Comparison of ENCODE assay signal across 8 mouse cellular contexts in the genomic region with DNA sequence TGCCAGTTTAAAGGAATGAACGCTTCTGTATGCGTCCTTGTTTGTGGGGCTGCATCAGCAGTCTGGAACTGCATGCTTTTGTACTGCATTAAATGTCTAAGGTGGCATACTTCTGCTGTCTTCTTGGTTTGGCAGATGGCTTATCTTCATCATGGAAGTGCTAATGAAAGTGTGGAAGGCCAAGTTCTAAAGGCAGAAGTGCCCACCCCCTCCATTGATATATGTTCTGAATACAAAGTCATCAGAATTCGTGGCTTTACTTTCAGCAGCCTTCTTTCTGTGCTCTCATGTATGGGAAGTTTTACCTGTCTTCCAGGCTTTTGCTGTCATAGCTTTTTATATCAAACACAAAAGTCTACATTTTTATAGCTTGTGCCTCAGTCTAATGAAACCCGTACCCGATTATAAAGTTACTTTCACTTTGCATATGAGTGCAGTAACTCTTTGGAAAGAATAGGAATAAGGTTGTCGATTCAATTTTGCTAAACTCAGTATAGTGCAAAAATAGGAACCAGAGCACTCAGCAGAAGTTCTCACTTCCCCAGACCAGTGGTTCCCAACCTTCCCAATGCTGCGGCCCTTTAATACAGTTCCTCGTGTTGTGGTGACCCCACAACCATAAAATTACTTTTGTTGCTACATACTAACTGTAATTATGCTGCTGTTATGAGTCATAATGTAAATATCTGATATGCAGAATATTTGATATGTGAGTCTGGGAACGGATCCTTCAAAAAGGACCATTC. TPM values are rescaled to one million over a fixed set of nuclear protein-coding genes. Genes with fewer than 3 reads are reported as not detected.
DNase-seq lines count a peak whose midpoint lies in the region; ATAC-seq and TF ChIP-seq lines count a peak whose summit lies in the region.

No protein-coding gene starts in this region.

- H3K27me3 ChIP-seq in forebrain, embryonic 15.5 days = no peaks in the 10 kb centered on the region
- no peaks in the 10 kb centered on the region for H3K27me3 ChIP-seq in forebrain, embryonic 11.5 days (ENCODE audit: control insufficient read depth, insufficient read depth, low read length)
- H3K27me3 ChIP-seq in liver, embryonic 14.5 days (ENCODE audit: control insufficient read depth, insufficient read depth, low read length) = no peaks in the 10 kb centered on the region

- H3K9me3 ChIP-seq in forebrain, embryonic 15.5 days = no peaks in the 10 kb centered on the region
- H3K9me3 ChIP-seq in forebrain, embryonic 11.5 days (ENCODE audit: control insufficient read depth, low read length) = no peaks in the 10 kb centered on the region
- no peaks in the 10 kb centered on the region for H3K9me3 ChIP-seq in liver, embryonic 14.5 days (ENCODE audit: control insufficient read depth, low read length)

- TF ChIP-seq CTCF in liver, embryonic 14.5 days (IDR thresholded peaks at IDR 0.05; ENCODE audit: low read depth) = no peak

- H3K4me1 ChIP-seq in forebrain, embryonic 15.5 days = peaks cover 23% of the 10 kb centered on the region
- H3K4me1 ChIP-seq in forebrain, embryonic 11.5 days (replicated peaks; ENCODE audit: control insufficient read depth, insufficient read depth, low read length) = no peaks in the 10 kb centered on the region
- H3K4me1 ChIP-seq in liver, embryonic 14.5 days (replicated peaks; ENCODE audit: control insufficient read depth in 2 of 2, insufficient read depth in 2 of 2, low read length in 1 of 2) = peaks cover 38 to 45% of the 10 kb centered on the region in 2 experiments

- DNase-seq in forebrain, embryonic 11.5 days (ENCODE audit: low spot score) = no peak
- peak; percentile 14 for DNase-seq in thymus, postnatal 0 days (ENCODE audit: low spot score)
- DNase-seq in thymus, postnatal 4 days = no peak
- DNase-seq in liver, embryonic 14.5 days (ENCODE audit: low read depth in 3 of 3, low spot score in 3 of 3) = no peak
- DNase-seq in thymus, adult 18-20 months = no peak

- no peak overlapping the region for H3K27ac ChIP-seq in forebrain, embryonic 15.5 days (replicated peaks)
- H3K27ac ChIP-seq in forebrain, embryonic 11.5 days (ENCODE audit: low read depth, low read length) = no peak overlapping the region
- H3K27ac ChIP-seq in liver, embryonic 14.5 days = peak overlapping the region; percentile 95

- 72% methylated on average over 9 of the region's 9 CpGs for WGBS in forebrain, embryonic 15.5 days
- WGBS in forebrain, embryonic 11.5 days = 83% methylated on average over 9 of the region's 9 CpGs
- WGBS in liver, embryonic 14.5 days (ENCODE audit: insufficient replicate concordance) = 17% methylated on average over 9 of the region's 9 CpGs

- peaks cover 4% of the 10 kb centered on the region; the same call in 1 of the 2 replicates for H3K36me3 ChIP-seq in forebrain, embryonic 15.5 days
- no peaks in the 10 kb centered on the region for H3K36me3 ChIP-seq in forebrain, embryonic 11.5 days (ENCODE audit: control insufficient read depth, insufficient read depth, low read length)
- H3K36me3 ChIP-seq in liver, embryonic 14.5 days (replicated peaks; ENCODE audit: control insufficient read depth, insufficient read depth, low read depth) = peaks cover 54% of the 10 kb centered on the region

- ATAC-seq in forebrain, embryonic 15.5 days (replicated peaks) = no peak
- ATAC-seq in forebrain, embryonic 11.5 days (replicated peaks; ENCODE audit: low FRiP score) = no peak
- no peak for ATAC-seq in liver, embryonic 14.5 days (ENCODE audit: insufficient read depth)
- ATAC-seq in inflammation-experienced regulatory T-cells, adult 6 months = no peak
- no peak for ATAC-seq in megakaryocyte progenitor cell, adult 5-6 weeks (replicated peaks; ENCODE audit: poor library complexity)

- peak overlapping the region; percentile 65 for H3K4me2 ChIP-seq in forebrain, embryonic 15.5 days (replicated peaks)
- no peak overlapping the region for H3K4me2 ChIP-seq in forebrain, embryonic 11.5 days (ENCODE audit: low read depth, low read length, severe bottlenecking)
- peak overlapping the region; percentile 88 for H3K4me2 ChIP-seq in liver, embryonic 14.5 days (ENCODE audit: low read depth)

- no peak for TF ChIP-seq EP300 in liver, embryonic 14.5 days (IDR thresholded peaks at IDR 0.05; ENCODE audit: low read depth)

- H3K4me3 ChIP-seq in forebrain, embryonic 15.5 days = peak overlapping the region; percentile 99
- no peak overlapping the region for H3K4me3 ChIP-seq in forebrain, embryonic 11.5 days (ENCODE audit: low read depth, low read length)
- peak overlapping the region; percentile 61 to 90 for H3K4me3 ChIP-seq in liver, embryonic 14.5 days (ENCODE audit: insufficient read depth in 1 of 2, low read depth in 2 of 2, low read length in 2 of 2)

- no peak overlapping the region for H3K9ac ChIP-seq in forebrain, embryonic 15.5 days (replicated peaks)
- H3K9ac ChIP-seq in forebrain, embryonic 11.5 days (ENCODE audit: low read length) = no peak overlapping the region
- H3K9ac ChIP-seq in liver, embryonic 14.5 days (replicated peaks) = peak overlapping the region; percentile 99

RNA-seq across cellular contexts. Expression of a gene that starts 58.0 kb away (rescaled TPM):
- 123 and 128 TPM in 2 replicates for polyA plus RNA-seq in forebrain, embryonic 15.5 days (2015; fragmentation: Nextera tagmentation; extraction: Ambion mirVana)
- polyA plus RNA-seq in forebrain, embryonic 11.5 days (2014; fragmentation: Nextera tagmentation; extraction: Ambion mirVana) = 45.4 and 47.6 TPM in 2 replicates
- polyA plus RNA-seq in thymus, postnatal 0 days (2015; fragmentation: Nextera tagmentation; extraction: Ambion mirVana) = 354 and 407 TPM in 2 replicates
- polyA plus RNA-seq in liver, embryonic 14.5 days (2012; rRNA removed) = 54.3 and 82.5 TPM in 2 replicates
- 331 and 345 TPM in 2 replicates for polyA plus RNA-seq in liver, embryonic 14.5 days (2014; fragmentation: Nextera tagmentation; extraction: Ambion mirVana)
- polyA plus RNA-seq in inflammation-experienced regulatory T-cells, adult 6 months (2017; shearing (Covaris generic)) = 100 to 1,000 TPM; 201 to 329 (median 236) TPM
- 435 and 460 TPM in 2 replicates for total RNA-seq in megakaryocyte progenitor cell, adult 5-6 weeks (2015)
- 188 and 213 TPM in 2 replicates for total RNA-seq in megakaryocyte progenitor cell, adult 5-6 weeks (2017)
